Mouse (Mus musculus) forebrain, embryonic 10.5 days (tissue): ENCODE measurements around the gene Tbx19. TPM values are rescaled to one million over a fixed set of nuclear protein-coding genes. Genes with fewer than 3 reads are reported as not detected.

ENCODE experiments used
- DNase-seq: peaks from one replicate; pipeline ENCODE4 v3.0.0-alpha.2; 2017; ENCODE audit warnings: low spot score; ENCODE audit errors: extremely low spot score
- H3K27ac ChIP-seq: fragments of 300-500 bp; sonication (generic); 2 replicates; pipeline ENCODE4 v1.5.1; 2016; ENCODE audit warnings: mild to moderate bottlenecking
- H3K27me3 ChIP-seq: fragments of 300-500 bp; sonication (generic); 2 replicates; pipeline ENCODE4 v1.6.1; 2016; ENCODE audit warnings: mild to moderate bottlenecking; ENCODE audit not compliant: poor library complexity, severe bottlenecking
- H3K36me3 ChIP-seq: fragments of 300-500 bp; sonication (generic); replicated peaks from 2 replicates; pipeline ENCODE4 v1.6.1; 2016; ENCODE audit warnings: mild to moderate bottlenecking, moderate library complexity
- H3K4me1 ChIP-seq: fragments of 300-500 bp; sonication (generic); 2 replicates; pipeline ENCODE4 v1.6.1; 2016
- H3K4me3 ChIP-seq: fragments of 300-500 bp; sonication (generic); 2 replicates; pipeline ENCODE4 v1.5.1; 2016; ENCODE audit warnings: mild to moderate bottlenecking, moderate library complexity
- H3K9me3 ChIP-seq: fragments of 300-500 bp; sonication (generic); 2 replicates; pipeline ENCODE4 v1.6.1; 2016; ENCODE audit warnings: mild to moderate bottlenecking, moderate library complexity
- WGBS: fragments of 180-500 bp; shearing (Covaris S2); methylation state at CpG from one replicate; pipeline ENCODE4 v1.1.7; 2016; 5-methylcytosine and 5-hydroxymethylcytosine counted together
- polyA plus RNA-seq: library from polyadenylated mRNA; unstranded; fragments of >200 nt; fragmentation: Nextera tagmentation; extraction: Ambion mirVana; gene quantifications from 2 replicates; pipeline ENCODE4 v1.2.1, GENCODE M21; 2016

Gene Tbx19
- polyA plus RNA-seq, 1 experiment from 2014 or later = not detected

DNA sequence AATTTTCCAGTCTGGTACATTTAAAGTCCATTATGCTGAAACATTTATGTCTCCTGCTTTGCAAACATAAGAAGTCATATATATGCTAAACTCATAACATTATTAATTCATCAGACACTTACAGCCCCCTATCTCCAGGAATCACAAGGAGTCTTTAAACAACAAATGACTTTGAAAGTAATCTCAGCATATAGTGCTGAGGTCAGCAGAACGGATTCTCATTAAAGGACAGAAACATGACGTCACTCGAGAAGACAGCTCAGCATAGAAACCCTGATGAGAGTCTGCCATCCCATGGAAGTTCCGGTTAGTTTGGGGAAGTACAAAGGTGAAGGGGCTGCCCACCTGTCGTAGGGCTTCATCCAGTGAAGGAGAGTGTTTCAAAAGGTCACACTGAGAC is 31.0 kb downstream of the Tbx19 start:
- WGBS = 83% methylated on average over 5 of the region's 5 CpGs
- H3K4me1 ChIP-seq = no peaks in the 10 kb centered on the region
- no peaks in the 10 kb centered on the region for H3K9me3 ChIP-seq
- no peak overlapping the region for H3K27ac ChIP-seq
- H3K4me3 ChIP-seq = no peak overlapping the region
- DNase-seq = no peak
- H3K27me3 ChIP-seq = no peaks in the 10 kb centered on the region
- no peaks in the 10 kb centered on the region for H3K36me3 ChIP-seq

DNA sequence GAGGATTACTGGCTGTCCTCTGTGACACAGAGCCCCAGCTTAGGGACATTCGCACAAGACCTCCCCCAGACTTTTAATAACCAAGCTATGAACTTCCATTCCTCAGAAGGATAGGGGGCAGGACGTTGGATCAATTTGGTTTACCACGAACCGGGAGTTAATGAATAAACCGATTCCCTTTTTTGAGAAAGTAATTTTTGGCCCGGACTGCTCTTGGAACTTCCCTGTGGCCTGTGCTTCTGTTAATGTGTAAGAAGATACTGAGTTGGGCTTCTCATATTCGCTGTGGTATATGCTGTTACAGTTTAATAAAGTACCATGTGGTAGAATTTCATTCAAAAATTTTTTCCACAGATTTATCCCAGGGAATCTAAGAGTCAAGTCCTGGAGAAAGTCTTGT is 39.5 kb downstream of the Tbx19 start:
- Histone ChIP-seq H3K36me3 (no peaks in the 10 kb centered on the region), H3K4me1 (peaks cover 15% of the 10 kb centered on the region), H3K9me3 (no peaks in the 10 kb centered on the region), H3K4me3 (no peak overlapping the region), H3K27me3 (peaks cover 27% of the 10 kb centered on the region), H3K27ac (no peak overlapping the region)
- 88% methylated on average over 7 of the region's 7 CpGs for WGBS
- DNase-seq = no peak

DNA sequence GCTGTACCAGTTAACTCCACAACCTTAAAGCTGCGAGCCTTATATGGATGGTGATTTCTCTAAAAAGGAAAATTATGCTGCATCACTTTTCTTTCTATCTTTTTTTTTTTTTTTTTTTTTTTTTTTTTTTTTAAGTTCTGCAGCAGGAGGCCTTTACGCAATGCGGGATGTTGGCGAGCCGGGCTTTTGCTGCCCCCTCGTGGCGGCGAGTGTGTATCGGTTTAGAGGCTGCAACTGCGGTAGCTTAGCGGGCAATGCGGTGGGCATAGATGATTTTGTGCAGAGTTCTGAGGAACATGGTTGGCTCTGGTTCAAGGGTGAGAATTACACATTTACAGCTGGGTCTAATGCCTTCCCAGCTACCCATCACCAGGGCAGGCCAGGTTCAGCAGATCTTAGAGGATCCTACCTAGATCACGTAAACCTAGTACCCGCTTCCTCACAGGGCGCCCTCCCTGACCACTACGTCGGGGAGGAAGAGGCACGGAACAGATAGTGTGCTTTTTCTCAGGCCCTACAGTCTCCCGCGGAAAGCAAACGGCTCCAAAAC is 40.1 kb downstream of the Tbx19 start:
- no peak overlapping the region for H3K4me3 ChIP-seq
- no peak overlapping the region for H3K27ac ChIP-seq
- no peaks in the 10 kb centered on the region for H3K36me3 ChIP-seq
- WGBS = 19% methylated on average over 21 of the region's 21 CpGs
- peaks cover 27% of the 10 kb centered on the region for H3K27me3 ChIP-seq
- H3K9me3 ChIP-seq = no peaks in the 10 kb centered on the region
- peak; percentile 82 for DNase-seq
- H3K4me1 ChIP-seq = peaks cover 17% of the 10 kb centered on the region

DNA sequence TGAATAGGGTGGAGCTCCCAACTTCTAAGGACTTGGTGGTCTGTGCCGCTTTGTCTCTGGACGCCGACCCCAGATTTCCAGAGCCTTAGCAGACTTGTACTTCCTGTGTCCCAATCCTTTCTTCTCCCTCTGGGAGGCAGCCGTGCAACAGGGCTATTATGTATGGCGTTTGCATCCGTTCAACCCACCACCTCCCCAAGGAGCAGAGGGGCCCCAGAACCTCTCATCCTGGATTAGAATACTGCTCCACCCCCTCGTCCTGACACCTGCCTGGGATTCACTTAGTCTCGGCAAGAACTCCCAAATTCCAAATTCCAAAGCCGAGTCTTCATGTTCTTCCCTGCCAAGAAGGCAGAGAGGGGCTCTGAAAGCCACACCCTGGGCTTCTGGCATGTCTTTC is 40.8 kb downstream of the Tbx19 start:
- 20% methylated on average over 9 of the region's 9 CpGs for WGBS
- peak overlapping the region; percentile 53; the same call in 1 of the 2 replicates for H3K27ac ChIP-seq
- DNase-seq = no peak

DNA sequence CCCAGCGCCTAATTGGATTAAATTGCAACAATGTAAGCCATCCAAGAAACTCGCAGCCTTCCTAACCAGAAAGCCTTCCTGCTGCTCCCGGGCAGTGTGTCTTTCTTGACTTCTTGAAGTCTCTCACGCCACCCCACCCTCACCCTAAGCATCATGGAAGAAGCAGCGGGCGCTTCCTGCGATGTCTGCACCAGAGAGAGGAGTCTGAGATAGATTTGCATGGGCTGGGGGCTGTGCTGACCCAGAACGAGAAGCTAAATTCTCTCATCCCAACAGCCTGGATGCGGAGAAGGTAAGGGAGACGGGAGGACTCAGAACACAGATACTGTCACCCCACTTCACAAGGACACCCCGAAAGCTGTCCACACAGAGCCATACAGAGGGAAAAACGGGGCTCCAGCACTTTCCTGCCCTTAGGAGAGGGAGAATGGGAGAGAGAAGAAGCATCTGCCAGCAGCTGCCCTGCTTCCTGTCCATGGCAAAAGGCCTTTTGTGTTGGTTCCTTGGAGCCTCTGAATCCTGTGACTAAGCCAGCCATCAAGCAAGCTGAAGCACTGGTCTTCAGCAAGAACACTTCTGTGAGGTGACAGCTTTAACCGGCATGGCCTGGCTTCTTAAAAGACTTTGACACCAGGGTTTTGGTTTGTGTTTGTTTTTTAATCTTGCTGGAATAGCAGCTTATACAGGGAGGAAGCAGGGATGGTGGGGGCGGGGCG is 41.4 kb downstream of the Tbx19 start:
- peaks cover 29% of the 10 kb centered on the region for H3K4me1 ChIP-seq
- peak overlapping the region; percentile 28 for H3K4me3 ChIP-seq
- H3K36me3 ChIP-seq = no peaks in the 10 kb centered on the region
- H3K9me3 ChIP-seq = no peaks in the 10 kb centered on the region
- 54% methylated on average over 15 of the region's 15 CpGs for WGBS
- peaks cover 27% of the 10 kb centered on the region for H3K27me3 ChIP-seq
- no peak for DNase-seq
- H3K27ac ChIP-seq = no peak overlapping the region; the same call in 1 of the 2 replicates

More for the DNA sequence above, 40.8 kb downstream of the Tbx19 start:
- H3K36me3 ChIP-seq = no peaks in the 10 kb centered on the region
- peaks cover 23% of the 10 kb centered on the region for H3K4me1 ChIP-seq
- H3K4me3 ChIP-seq = peak overlapping the region; percentile 28
- H3K27me3 ChIP-seq = peaks cover 27% of the 10 kb centered on the region
- no peaks in the 10 kb centered on the region for H3K9me3 ChIP-seq

DNA sequence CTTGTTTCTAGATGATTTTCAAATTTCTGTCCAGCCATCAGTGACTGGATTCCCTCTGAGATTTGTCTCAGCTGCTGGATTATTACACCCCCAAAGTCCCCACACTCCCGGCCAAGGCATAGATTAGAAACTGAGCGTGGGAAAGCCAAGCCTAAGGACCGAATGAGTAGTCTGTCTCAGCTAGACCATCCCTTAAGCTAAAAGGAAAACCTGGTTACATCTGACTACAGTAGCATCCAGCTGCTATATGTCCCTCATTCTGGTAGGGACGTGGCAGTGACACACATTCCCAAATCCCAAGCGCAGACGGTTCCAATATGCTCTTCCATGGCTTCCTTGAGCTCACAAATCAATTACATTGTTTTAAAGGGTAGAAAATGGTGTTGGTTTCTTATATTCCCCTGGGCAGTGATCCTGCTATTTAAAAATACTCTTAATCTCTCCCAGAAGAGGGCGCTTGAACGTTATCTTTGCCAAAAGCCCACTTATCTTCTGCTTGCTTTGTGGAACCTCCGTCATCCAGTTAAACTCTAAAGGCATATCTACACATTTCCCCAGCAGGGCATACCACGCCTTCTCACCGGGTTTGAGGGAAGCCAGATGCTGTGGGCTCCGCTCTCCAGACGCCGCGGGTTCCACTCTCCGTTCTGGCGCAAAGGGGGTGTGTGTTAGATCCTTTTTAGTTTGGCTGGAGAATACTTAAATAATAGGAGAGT is 46.0 kb downstream of the Tbx19 start:
- no peaks in the 10 kb centered on the region for H3K36me3 ChIP-seq
- H3K9me3 ChIP-seq = no peaks in the 10 kb centered on the region
- H3K4me3 ChIP-seq = no peak overlapping the region
- WGBS = 54% methylated on average over 17 of the region's 17 CpGs
- peaks cover 35% of the 10 kb centered on the region for H3K4me1 ChIP-seq
- peak overlapping the region; percentile 78; the same call in 1 of the 2 replicates for H3K27ac ChIP-seq
- H3K27me3 ChIP-seq = peaks cover 14% of the 10 kb centered on the region
- DNase-seq = no peak

DNA sequence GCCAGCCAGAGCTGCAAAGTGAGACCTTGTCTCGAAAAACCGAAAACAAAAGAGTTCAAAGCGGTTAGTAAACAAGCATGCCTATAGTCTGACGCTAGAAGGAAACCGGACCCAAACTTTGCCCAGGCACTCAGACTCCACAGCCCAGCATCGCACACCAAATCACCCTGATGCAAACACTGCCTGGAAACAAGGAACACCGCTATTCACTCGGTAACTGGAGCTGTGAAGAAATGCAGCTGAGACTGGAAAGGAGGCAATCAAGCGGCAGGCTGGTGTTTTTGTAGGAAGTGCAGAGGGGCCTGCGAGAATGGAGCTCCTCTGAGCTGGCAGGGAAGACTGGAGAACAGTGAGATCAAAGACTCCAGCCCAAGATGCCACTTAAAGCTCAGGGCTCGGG is 46.9 kb downstream of the Tbx19 start:
- Histone ChIP-seq H3K36me3 (no peaks in the 10 kb centered on the region), H3K9me3 (no peaks in the 10 kb centered on the region), H3K27ac (peak overlapping the region; percentile 78), H3K4me3 (no peak overlapping the region), H3K4me1 (peaks cover 34% of the 10 kb centered on the region), H3K27me3 (peaks cover 9% of the 10 kb centered on the region; the same call in 1 of the 2 replicates)
- DNase-seq = no peak
- 39% methylated on average over 11 of the region's 11 CpGs for WGBS

DNA sequence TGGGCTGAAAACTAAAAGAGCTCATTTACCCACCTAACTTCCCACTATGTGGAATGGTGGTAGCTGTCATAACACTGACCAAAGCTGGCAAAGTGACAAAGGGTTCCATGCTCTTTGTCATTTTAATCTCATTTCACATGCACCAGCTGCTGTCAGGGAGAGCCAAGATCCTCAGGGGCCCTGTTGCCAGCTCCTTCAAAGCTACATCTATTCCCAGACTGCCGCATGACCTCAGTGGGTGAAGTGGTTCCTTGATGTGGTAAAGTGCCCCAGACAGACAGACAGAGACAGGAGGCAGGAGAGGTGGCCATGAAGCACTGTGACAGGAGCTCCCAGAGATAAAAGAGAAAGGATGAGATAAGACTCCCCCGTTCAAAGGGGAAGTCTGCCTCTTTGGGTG is 49.9 kb downstream of the Tbx19 start:
- Histone ChIP-seq H3K27me3 (no peaks in the 10 kb centered on the region), H3K4me1 (peaks cover 37% of the 10 kb centered on the region), H3K4me3 (no peak overlapping the region), H3K9me3 (no peaks in the 10 kb centered on the region), H3K27ac (no peak overlapping the region), H3K36me3 (no peaks in the 10 kb centered on the region)
- 88% methylated on average over 2 of the region's 2 CpGs for WGBS
- DNase-seq = no peak

DNA sequence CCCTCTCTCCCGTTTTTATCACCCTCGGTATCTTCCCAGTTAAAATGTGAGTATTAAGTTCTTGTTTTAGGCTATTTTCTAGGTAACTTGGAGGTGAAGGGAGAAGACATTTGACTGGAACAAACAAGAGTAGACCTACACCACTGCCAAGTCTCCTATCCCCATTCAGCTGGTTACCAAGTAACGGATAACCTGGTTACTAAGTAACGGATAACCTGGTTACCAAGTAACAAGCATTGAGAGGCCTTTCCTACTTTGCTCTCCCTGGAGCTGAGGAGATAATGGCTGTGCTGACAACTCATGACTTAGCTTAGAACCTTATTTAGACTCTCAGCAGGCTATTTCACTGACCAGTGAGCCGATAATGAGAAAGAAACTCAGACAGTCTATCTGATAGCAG is 51.4 kb downstream of the Tbx19 start:
- DNase-seq = no peak
- H3K36me3 ChIP-seq = no peaks in the 10 kb centered on the region
- 77% methylated on average over 5 of the region's 5 CpGs for WGBS
- peaks cover 22% of the 10 kb centered on the region for H3K4me1 ChIP-seq
- no peaks in the 10 kb centered on the region for H3K9me3 ChIP-seq
- H3K27me3 ChIP-seq = no peaks in the 10 kb centered on the region
- H3K27ac ChIP-seq = no peak overlapping the region
- H3K4me3 ChIP-seq = no peak overlapping the region

DNA sequence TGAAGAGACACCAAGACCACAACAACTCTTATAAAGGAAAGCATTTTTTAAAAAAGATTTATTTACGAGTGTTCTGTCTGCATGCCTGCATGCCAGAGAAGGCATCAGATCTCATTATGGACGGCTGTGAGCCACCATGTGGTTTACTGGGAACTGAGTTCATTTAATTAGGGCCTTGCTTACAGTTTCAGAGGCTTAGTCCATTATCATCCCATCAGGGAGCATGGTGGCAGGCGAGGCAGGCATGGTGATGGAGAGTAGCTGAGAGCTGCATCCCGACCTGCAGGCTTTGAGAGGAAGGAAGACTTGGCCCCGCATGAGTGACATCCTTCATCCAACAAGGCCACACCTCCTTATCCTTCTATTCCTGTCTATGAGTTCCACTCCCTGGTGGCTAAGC is 52.1 kb downstream of the Tbx19 start:
- Histone ChIP-seq H3K27ac (no peak overlapping the region), H3K4me1 (peaks cover 15% of the 10 kb centered on the region), H3K4me3 (no peak overlapping the region), H3K36me3 (no peaks in the 10 kb centered on the region), H3K27me3 (no peaks in the 10 kb centered on the region), H3K9me3 (no peaks in the 10 kb centered on the region)
- no peak for DNase-seq
- 55% methylated on average over 5 of the region's 5 CpGs for WGBS

DNA sequence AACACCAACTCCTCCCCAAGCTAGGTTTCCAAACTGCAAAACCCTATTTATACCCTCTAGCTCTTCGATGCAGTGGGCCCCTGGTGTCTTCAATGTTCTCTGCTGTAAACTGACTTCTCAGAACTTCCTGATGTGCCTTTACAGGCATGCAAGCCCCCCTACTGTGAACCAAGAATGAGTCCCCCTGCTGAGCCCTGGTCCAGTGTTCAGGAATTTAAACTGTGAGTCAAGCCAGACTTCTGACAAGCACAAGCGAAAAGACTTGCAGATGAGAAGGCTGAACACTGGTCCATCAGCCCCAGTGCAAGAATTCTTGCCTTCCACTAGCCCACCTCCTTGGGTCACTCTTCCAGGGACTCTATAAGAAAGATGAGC is 54.6 kb downstream of the Tbx19 start:
- WGBS = 68% methylated on average over 2 of the region's 2 CpGs
- Histone ChIP-seq H3K27ac (no peak overlapping the region), H3K36me3 (no peaks in the 10 kb centered on the region), H3K9me3 (no peaks in the 10 kb centered on the region), H3K4me1 (peaks cover 14% of the 10 kb centered on the region; the same call in 1 of the 2 replicates), H3K4me3 (no peak overlapping the region), H3K27me3 (no peaks in the 10 kb centered on the region)
- no peak for DNase-seq

DNA sequence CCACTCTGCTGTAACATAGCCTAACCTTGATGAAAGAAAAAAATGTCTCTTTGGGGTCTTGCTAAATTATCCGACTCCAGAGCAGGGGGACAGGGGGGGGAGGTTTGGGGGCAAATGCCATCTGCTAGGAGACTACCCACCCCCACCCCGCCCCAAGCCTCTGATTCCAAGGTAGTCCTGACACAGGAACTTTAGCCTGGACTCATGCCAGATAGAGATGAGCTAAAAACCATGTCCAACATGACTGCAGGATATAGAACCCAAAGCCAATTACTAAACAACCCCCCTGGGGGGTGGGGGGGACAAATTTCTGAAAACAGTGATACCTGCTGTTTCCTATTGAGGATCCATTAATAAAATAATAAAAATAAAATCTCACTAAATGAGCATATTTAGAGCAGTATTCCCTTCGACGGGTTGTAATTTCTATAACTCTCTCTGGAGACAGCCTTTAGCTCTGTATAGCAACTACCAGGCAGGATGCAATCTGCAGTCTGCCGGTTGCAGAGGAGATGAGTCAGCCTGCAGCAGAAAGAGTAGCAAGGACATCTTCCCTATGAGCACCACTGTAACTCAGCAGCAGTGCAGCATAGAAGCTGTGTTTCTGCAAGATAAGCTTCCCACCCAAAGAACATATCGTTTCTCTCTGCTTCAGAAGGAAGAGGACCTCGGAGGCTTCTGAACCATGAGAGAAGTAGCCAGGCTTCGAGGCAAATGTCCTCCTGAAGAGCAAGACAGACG is 55.1 kb downstream of the Tbx19 start:
- H3K4me3 ChIP-seq = no peak overlapping the region
- H3K9me3 ChIP-seq = no peaks in the 10 kb centered on the region
- DNase-seq = no peak
- H3K27me3 ChIP-seq = no peaks in the 10 kb centered on the region
- H3K4me1 ChIP-seq = peaks cover 11% of the 10 kb centered on the region; the same call in 1 of the 2 replicates
- H3K36me3 ChIP-seq = no peaks in the 10 kb centered on the region
- 81% methylated on average over 9 of the region's 9 CpGs for WGBS
- no peak overlapping the region for H3K27ac ChIP-seq
